Mouse (Mus musculus): ENCODE results near the gene Chml. TPM values are rescaled to one million over a fixed set of nuclear protein-coding genes. Genes with fewer than 3 reads are reported as not detected.

The Chml gene
- polyA plus RNA-seq, 1 experiment: 13.7 TPM

GRCm38 (mm10) chr1:175643496-175644265 is 49.0 kb downstream of the Chml start:
- H3K4me3 ChIP-seq (ENCODE audit: low read depth, low read length): no peak overlapping the region
- H3K9me3 ChIP-seq (replicated peaks; ENCODE audit: control insufficient read depth, insufficient read depth, low read length, poor library complexity, severe bottlenecking): no peaks in the 10 kb centered on the region
- no peaks in the 10 kb centered on the region for H3K27me3 ChIP-seq (ENCODE audit: control insufficient read depth, insufficient read depth, low read length, poor library complexity, severe bottlenecking)
- H3K4me1 ChIP-seq (ENCODE audit: control insufficient read depth, insufficient read depth, low read length): no peaks in the 10 kb centered on the region
- TF ChIP-seq POLR2A (IDR thresholded peaks at IDR 0.05; ENCODE audit: insufficient read depth, low read length): no peak
- TF ChIP-seq EP300 (IDR thresholded peaks at IDR 0.05; ENCODE audit: insufficient read depth, low read depth, low read length): no peak
- no peak for TF ChIP-seq CTCF (IDR thresholded peaks at IDR 0.05; ENCODE audit: low read depth, low read length)
- no peaks in the 10 kb centered on the region for H3K36me3 ChIP-seq (ENCODE audit: control insufficient read depth, insufficient read depth, low read length, poor library complexity, severe bottlenecking)
- no peak overlapping the region for H3K27ac ChIP-seq (ENCODE audit: insufficient read depth, low read length)
- H3K9ac ChIP-seq (ENCODE audit: low read depth, poor library complexity, severe bottlenecking): no peak overlapping the region

GRCm38 (mm10) chr1:175640435-175641150 is 52.1 kb downstream of the Chml start:
- Histone ChIP-seq H3K27ac (ENCODE audit: insufficient read depth, low read length) (no peak overlapping the region), H3K27me3 (ENCODE audit: control insufficient read depth, insufficient read depth, low read length, poor library complexity, severe bottlenecking) (no peaks in the 10 kb centered on the region), H3K36me3 (ENCODE audit: control insufficient read depth, insufficient read depth, low read length, poor library complexity, severe bottlenecking) (no peaks in the 10 kb centered on the region), H3K9ac (ENCODE audit: low read depth, poor library complexity, severe bottlenecking) (no peak overlapping the region), H3K4me1 (ENCODE audit: control insufficient read depth, insufficient read depth, low read length) (no peaks in the 10 kb centered on the region), H3K9me3 (replicated peaks; ENCODE audit: control insufficient read depth, insufficient read depth, low read length, poor library complexity, severe bottlenecking) (no peaks in the 10 kb centered on the region), H3K4me3 (ENCODE audit: low read depth, low read length) (no peak overlapping the region)
- TF ChIP-seq CTCF (IDR thresholded peaks at IDR 0.05; ENCODE audit: low read depth, low read length) (no peak), EP300 (IDR thresholded peaks at IDR 0.05; ENCODE audit: insufficient read depth, low read depth, low read length) (no peak), POLR2A (IDR thresholded peaks at IDR 0.05; ENCODE audit: insufficient read depth, low read length) (no peak)

- Histone ChIP-seq H3K36me3 (ENCODE audit: control insufficient read depth, insufficient read depth, low read length, poor library complexity, severe bottlenecking) (no peaks in the 10 kb centered on the region), H3K4me3 (ENCODE audit: low read depth, low read length) (no peak overlapping the region), H3K27ac (ENCODE audit: insufficient read depth, low read length) (no peak overlapping the region), H3K4me1 (ENCODE audit: control insufficient read depth, insufficient read depth, low read length) (no peaks in the 10 kb centered on the region), H3K9me3 (replicated peaks; ENCODE audit: control insufficient read depth, insufficient read depth, low read length, poor library complexity, severe bottlenecking) (no peaks in the 10 kb centered on the region), H3K27me3 (ENCODE audit: control insufficient read depth, insufficient read depth, low read length, poor library complexity, severe bottlenecking) (no peaks in the 10 kb centered on the region), H3K9ac (ENCODE audit: low read depth, poor library complexity, severe bottlenecking) (no peak overlapping the region)
- no peak for TF ChIP-seq CTCF (IDR thresholded peaks at IDR 0.05; ENCODE audit: low read depth, low read length)
- TF ChIP-seq EP300 (IDR thresholded peaks at IDR 0.05; ENCODE audit: insufficient read depth, low read depth, low read length): no peak
- no peak for TF ChIP-seq POLR2A (IDR thresholded peaks at IDR 0.05; ENCODE audit: insufficient read depth, low read length)
These were observed 53.6 kb downstream of the Chml start for GRCm38 (mm10) chr1:175639072-175639471.

GRCm38 (mm10) chr1:175637677-175638076 is 55.0 kb downstream of the Chml start:
- Histone ChIP-seq H3K36me3 (ENCODE audit: control insufficient read depth, insufficient read depth, low read length, poor library complexity, severe bottlenecking) (no peaks in the 10 kb centered on the region), H3K9me3 (replicated peaks; ENCODE audit: control insufficient read depth, insufficient read depth, low read length, poor library complexity, severe bottlenecking) (no peaks in the 10 kb centered on the region), H3K9ac (ENCODE audit: low read depth, poor library complexity, severe bottlenecking) (no peak overlapping the region), H3K4me1 (ENCODE audit: control insufficient read depth, insufficient read depth, low read length) (no peaks in the 10 kb centered on the region), H3K4me3 (ENCODE audit: low read depth, low read length) (no peak overlapping the region), H3K27me3 (ENCODE audit: control insufficient read depth, insufficient read depth, low read length, poor library complexity, severe bottlenecking) (no peaks in the 10 kb centered on the region), H3K27ac (ENCODE audit: insufficient read depth, low read length) (no peak overlapping the region)
- no peak for TF ChIP-seq EP300 (IDR thresholded peaks at IDR 0.05; ENCODE audit: insufficient read depth, low read depth, low read length)
- no peak for TF ChIP-seq POLR2A (IDR thresholded peaks at IDR 0.05; ENCODE audit: insufficient read depth, low read length)

GRCm38 (mm10) chr1:175632470-175632869 is 60.2 kb downstream of the Chml start:
- Histone ChIP-seq H3K27me3 (ENCODE audit: control insufficient read depth, insufficient read depth, low read length, poor library complexity, severe bottlenecking) (no peaks in the 10 kb centered on the region), H3K9ac (ENCODE audit: low read depth, poor library complexity, severe bottlenecking) (no peak overlapping the region), H3K4me3 (ENCODE audit: low read depth, low read length) (no peak overlapping the region), H3K4me1 (ENCODE audit: control insufficient read depth, insufficient read depth, low read length) (no peaks in the 10 kb centered on the region), H3K27ac (ENCODE audit: insufficient read depth, low read length) (no peak overlapping the region), H3K36me3 (ENCODE audit: control insufficient read depth, insufficient read depth, low read length, poor library complexity, severe bottlenecking) (no peaks in the 10 kb centered on the region), H3K9me3 (replicated peaks; ENCODE audit: control insufficient read depth, insufficient read depth, low read length, poor library complexity, severe bottlenecking) (no peaks in the 10 kb centered on the region)
- TF ChIP-seq EP300 (IDR thresholded peaks at IDR 0.05; ENCODE audit: insufficient read depth, low read depth, low read length) (no peak), POLR2A (IDR thresholded peaks at IDR 0.05; ENCODE audit: insufficient read depth, low read length) (no peak), CTCF (IDR thresholded peaks at IDR 0.05; ENCODE audit: low read depth, low read length) (no peak)

Other genes with a start within 250 kb of the Chml start
- not detected in 2 replicates for gene Rgs7, start 200.4 kb downstream of the Chml start, polyA plus RNA-seq (2011; ENCODE audit: insufficient read depth, insufficient read length, low read depth, missing spikeins)
- gene Kmo, start 72.5 kb downstream of the Chml start, polyA plus RNA-seq (2011; ENCODE audit: insufficient read depth, insufficient read length, low read depth, missing spikeins): not detected in 2 replicates
- gene Fh1, start 67.3 kb downstream of the Chml start, polyA plus RNA-seq (2011; ENCODE audit: insufficient read depth, insufficient read length, low read depth, missing spikeins): 116 and 142 TPM in 2 replicates
- 1.7 and 1.9 TPM in 2 replicates for gene Opn3, start 125 bp downstream of the Chml start, polyA plus RNA-seq (2011; ENCODE audit: insufficient read depth, insufficient read length, low read depth, missing spikeins)
- gene Wdr64, start 5.7 kb upstream of the Chml start, polyA plus RNA-seq (2011; ENCODE audit: insufficient read depth, insufficient read length, low read depth, missing spikeins): not detected in 2 replicates
- 84.8 and 88.4 TPM in 2 replicates for gene Exo1, start 187.7 kb upstream of the Chml start, polyA plus RNA-seq (2011; ENCODE audit: insufficient read depth, insufficient read length, low read depth, missing spikeins)
- 0.37 and 0.55 TPM in 2 replicates for gene Gm38100, start 227.4 kb upstream of the Chml start, polyA plus RNA-seq (2011; ENCODE audit: insufficient read depth, insufficient read length, low read depth, missing spikeins)